16 mouse cellular contexts compared by ENCODE assay signal in genomic region chr1:90210761-90211160, GRCm38 (mm10). TPM values are rescaled to one million over a fixed set of nuclear protein-coding genes. Genes with fewer than 3 reads are reported as not detected.
DNase-seq lines count a peak whose midpoint lies in the region; ATAC-seq and TF ChIP-seq lines count a peak whose summit lies in the region.
"Had no signal": no experiment of that assay in that cellular context is flagged by ENCODE, and none has a peak within 500 bp of the region (broad histone marks: within the 10 kb centered on the region; RNA-seq: fewer than 3 reads in every experiment).

No protein-coding gene starts in this region.

- peak overlapping the region; percentile 64 for H3K4me3 ChIP-seq in heart, embryonic 13.5 days
- H3K4me3 ChIP-seq in kidney, postnatal 0 days (replicated peaks; ENCODE audit: low read depth, low read length), result no peak overlapping the region
- H3K4me3 ChIP-seq in kidney, embryonic 16.5 days (ENCODE audit: low read length), result no peak overlapping the region
- H3K4me3 ChIP-seq in forebrain, embryonic 14.5 days (ENCODE audit: low read depth, low read length), result no peak overlapping the region
- no peak overlapping the region for H3K4me3 ChIP-seq in liver, embryonic 12.5 days
- H3K4me3 ChIP-seq: hindbrain, embryonic 15.5 days; liver, embryonic 15.5 days had no signal

- peak; percentile 82 to 86 for DNase-seq in cerebellum, postnatal 10 days
- no peak for DNase-seq in cerebellum, adult 8-10 months
- DNase-seq in heart, adult 8-10 months (ENCODE audit: low spot score), result no peak
- DNase-seq in kidney, postnatal 0 days (ENCODE audit: low spot score), result no peak
- no peak for DNase-seq in forebrain, embryonic 14.5 days (ENCODE audit: low spot score)
- DNase-seq: layer of hippocampus, postnatal 36 days; lung, postnatal 14 days; right cerebral cortex, postnatal 25 days; thymus, postnatal 25 days had no signal

- ATAC-seq in heart, embryonic 13.5 days (ENCODE audit: extremely low read depth, insufficient number of reproducible peaks, low FRiP score, low TSS enrichment), result no peak
- ATAC-seq in kidney, postnatal 0 days (replicated peaks; ENCODE audit: low FRiP score, low read depth), result no peak
- no peak for ATAC-seq in kidney, embryonic 16.5 days (ENCODE audit: low FRiP score, low TSS enrichment)
- no peak for ATAC-seq in forebrain, embryonic 14.5 days
- no peak for ATAC-seq in liver, embryonic 12.5 days

- H3K27ac ChIP-seq in heart, embryonic 13.5 days (replicated peaks), result 0 out of 2 replicates have a peak overlapping the region, but pooled peaks have one; percentile 8
- no peak overlapping the region for H3K27ac ChIP-seq in kidney, postnatal 0 days
- H3K27ac ChIP-seq in kidney, embryonic 16.5 days (ENCODE audit: low read length), result no peak overlapping the region
- H3K27ac ChIP-seq in forebrain, embryonic 14.5 days (ENCODE audit: low read depth, low read length), result no peak overlapping the region; the same call in 1 of the 2 replicates
- H3K27ac ChIP-seq in liver, embryonic 12.5 days, result no peak overlapping the region
- H3K27ac ChIP-seq: hindbrain, embryonic 15.5 days; liver, embryonic 15.5 days had no signal

- H3K4me2 ChIP-seq in heart, embryonic 13.5 days, result peak overlapping the region; percentile 70
- 0 out of 2 replicates have a peak overlapping the region, but pooled peaks have one; percentile 10 for H3K4me2 ChIP-seq in kidney, postnatal 0 days (ENCODE audit: low read length)
- H3K4me2 ChIP-seq in kidney, embryonic 16.5 days (replicated peaks; ENCODE audit: low read depth, low read length), result no peak overlapping the region
- peak overlapping the region; percentile 35 for H3K4me2 ChIP-seq in forebrain, embryonic 14.5 days (ENCODE audit: low read length)
- no peak overlapping the region for H3K4me2 ChIP-seq in liver, embryonic 12.5 days
- H3K4me2 ChIP-seq: hindbrain, embryonic 15.5 days; liver, embryonic 15.5 days had no signal

- no peaks in the 10 kb centered on the region for H3K9me3 ChIP-seq in heart, embryonic 13.5 days
- H3K9me3 ChIP-seq in kidney, postnatal 0 days (replicated peaks; ENCODE audit: low read length), result no peaks in the 10 kb centered on the region
- H3K9me3 ChIP-seq in kidney, embryonic 16.5 days (ENCODE audit: low read length), result no peaks in the 10 kb centered on the region
- no peaks in the 10 kb centered on the region for H3K9me3 ChIP-seq in forebrain, embryonic 14.5 days (replicated peaks; ENCODE audit: control insufficient read depth, low read length)
- no peaks in the 10 kb centered on the region for H3K9me3 ChIP-seq in liver, embryonic 12.5 days (replicated peaks)
- H3K9me3 ChIP-seq: hindbrain, embryonic 15.5 days; liver, embryonic 15.5 days had no signal

- WGBS in heart, embryonic 13.5 days, result 61% methylated on average over 4 of the region's 4 CpGs
- WGBS in kidney, postnatal 0 days, result 74% methylated on average over 4 of the region's 4 CpGs
- WGBS in kidney, embryonic 16.5 days, result 69% methylated on average over 4 of the region's 4 CpGs
- WGBS in forebrain, embryonic 14.5 days, result 39% methylated on average over 4 of the region's 4 CpGs
- WGBS in liver, embryonic 12.5 days (ENCODE audit: insufficient replicate concordance), result 75% methylated on average over 4 of the region's 4 CpGs

- H3K9ac ChIP-seq in heart, embryonic 13.5 days, result peak overlapping the region; percentile 50; the same call in 1 of the 2 replicates
- no peak overlapping the region for H3K9ac ChIP-seq in kidney, postnatal 0 days (ENCODE audit: low read depth, low read length)
- H3K9ac ChIP-seq in kidney, embryonic 16.5 days (replicated peaks; ENCODE audit: low read length), result no peak overlapping the region
- H3K9ac ChIP-seq in forebrain, embryonic 14.5 days (ENCODE audit: low read length), result 0 out of 2 replicates have a peak overlapping the region, but pooled peaks have one; percentile 13
- no peak overlapping the region for H3K9ac ChIP-seq in liver, embryonic 12.5 days
- H3K9ac ChIP-seq: hindbrain, embryonic 15.5 days; liver, embryonic 15.5 days had no signal

- H3K36me3 ChIP-seq in heart, embryonic 13.5 days, result peaks cover 28% of the 10 kb centered on the region
- 0 out of 2 replicates have a peak, but pooled peaks cover 7% of the 10 kb centered on the region for H3K36me3 ChIP-seq in kidney, postnatal 0 days (ENCODE audit: insufficient read depth, low read length)
- H3K36me3 ChIP-seq in kidney, embryonic 16.5 days (ENCODE audit: insufficient read depth, low read length), result peaks cover 20% of the 10 kb centered on the region
- peaks cover 20% of the 10 kb centered on the region for H3K36me3 ChIP-seq in forebrain, embryonic 14.5 days (ENCODE audit: control insufficient read depth, insufficient read depth, low read length)
- 0 out of 2 replicates have a peak, but pooled peaks cover 5% of the 10 kb centered on the region for H3K36me3 ChIP-seq in liver, embryonic 12.5 days
- H3K36me3 ChIP-seq: hindbrain, embryonic 15.5 days; liver, embryonic 15.5 days had no signal

- H3K27me3 ChIP-seq in heart, embryonic 13.5 days (replicated peaks), result no peaks in the 10 kb centered on the region
- no peaks in the 10 kb centered on the region for H3K27me3 ChIP-seq in kidney, postnatal 0 days (ENCODE audit: insufficient read depth, low read length)
- H3K27me3 ChIP-seq in kidney, embryonic 16.5 days (ENCODE audit: insufficient read depth, low read length), result no peaks in the 10 kb centered on the region
- no peaks in the 10 kb centered on the region for H3K27me3 ChIP-seq in forebrain, embryonic 14.5 days (replicated peaks; ENCODE audit: control insufficient read depth, insufficient read depth, low read length)
- H3K27me3 ChIP-seq in liver, embryonic 12.5 days (replicated peaks), result peaks cover 31% of the 10 kb centered on the region
- H3K27me3 ChIP-seq: CH12.LX; hindbrain, embryonic 15.5 days had no signal

- peaks cover 69% of the 10 kb centered on the region for H3K4me1 ChIP-seq in heart, embryonic 13.5 days
- peaks cover 32% of the 10 kb centered on the region for H3K4me1 ChIP-seq in kidney, postnatal 0 days (replicated peaks; ENCODE audit: insufficient read depth, low read length)
- H3K4me1 ChIP-seq in kidney, embryonic 16.5 days (ENCODE audit: insufficient read depth, low read length), result peaks cover 47% of the 10 kb centered on the region
- peaks cover 45% of the 10 kb centered on the region for H3K4me1 ChIP-seq in forebrain, embryonic 14.5 days (ENCODE audit: control insufficient read depth, insufficient read depth, low read length)
- no peaks in the 10 kb centered on the region; the same call in 1 of the 2 replicates for H3K4me1 ChIP-seq in liver, embryonic 12.5 days
- H3K4me1 ChIP-seq: liver, embryonic 15.5 days had no signal

- no peak for TF ChIP-seq CTCF in kidney, postnatal 0 days (IDR thresholded peaks at IDR 0.05; ENCODE audit: low read depth)

RNA-seq across cellular contexts. Expression of gene Ackr3, which starts 7.0 kb away (rescaled TPM):
- 38.3 and 38.5 TPM in 2 replicates for polyA plus RNA-seq in heart, embryonic 13.5 days (2015; fragmentation: Nextera tagmentation; extraction: Ambion mirVana)
- 10 to 100 TPM; 46.3 to 71.9 (median 54.9) TPM for total RNA-seq in heart, adult 8-10 months (2022)
- 52.2 and 52.6 TPM in 2 replicates for polyA plus RNA-seq in kidney, postnatal 0 days (2015; fragmentation: Nextera tagmentation; extraction: Ambion mirVana)
- polyA plus RNA-seq in kidney, embryonic 16.5 days (2015; fragmentation: Nextera tagmentation; extraction: Ambion mirVana), result 51.8 and 54.0 TPM in 2 replicates
- 33.5 and 40.2 TPM in 2 replicates for polyA plus RNA-seq in forebrain, embryonic 14.5 days (2014; fragmentation: Nextera tagmentation; extraction: Ambion mirVana)
- 9.0 and 10.4 TPM in 2 replicates for polyA plus RNA-seq in liver, embryonic 12.5 days (2016; fragmentation: Nextera tagmentation; extraction: Ambion mirVana)

RNA-seq across cellular contexts. Expression of gene Iqca, which starts 57.6 kb away (rescaled TPM):
- 0.06 and 0.33 TPM in 2 replicates for polyA plus RNA-seq in heart, embryonic 13.5 days (2015; fragmentation: Nextera tagmentation; extraction: Ambion mirVana)
- total RNA-seq in heart, adult 8-10 months (2022), result not detected
- polyA plus RNA-seq in kidney, postnatal 0 days (2015; fragmentation: Nextera tagmentation; extraction: Ambion mirVana), result 0.09 TPM in 1 of 2 replicates, not detected in the other
- polyA plus RNA-seq in kidney, embryonic 16.5 days (2015; fragmentation: Nextera tagmentation; extraction: Ambion mirVana), result 0.34 and 0.39 TPM in 2 replicates
- 0.95 and 0.99 TPM in 2 replicates for polyA plus RNA-seq in forebrain, embryonic 14.5 days (2014; fragmentation: Nextera tagmentation; extraction: Ambion mirVana)
- polyA plus RNA-seq in liver, embryonic 12.5 days (2016; fragmentation: Nextera tagmentation; extraction: Ambion mirVana), result 0.11 and 0.28 TPM in 2 replicates
- total RNA-seq: adrenal gland, postnatal 25 days had no signal

Comparison
In these comparisons a context has a peak if more than half of its experiments do, and no peak if none do; other contexts are left out.
1. DNase-seq: peak in cerebellum, postnatal 10 days (2 of 2); none in cerebellum, adult 8-10 months (single experiment), heart, adult 8-10 months (single experiment), kidney, postnatal 0 days (single experiment) and forebrain, embryonic 14.5 days (single experiment).
2. H3K4me2 ChIP-seq: peak in heart, embryonic 13.5 days (single experiment), kidney, postnatal 0 days (single experiment) and forebrain, embryonic 14.5 days (single experiment); none in kidney, embryonic 16.5 days (single experiment) and liver, embryonic 12.5 days (single experiment).
3. H3K9ac ChIP-seq: peak in heart, embryonic 13.5 days (single experiment) and forebrain, embryonic 14.5 days (single experiment); none in kidney, postnatal 0 days (single experiment), kidney, embryonic 16.5 days (single experiment) and liver, embryonic 12.5 days (single experiment).